ENCODE assay signal across 9 mouse cellular contexts in genomic region chr14:74846668-74847067, GRCm38 (mm10).
DNase-seq lines count a peak whose midpoint lies in the region; ATAC-seq and TF ChIP-seq lines count a peak whose summit lies in the region.
"Had no signal": no experiment of that assay in that cellular context is flagged by ENCODE, and none has a peak within 500 bp of the region (broad histone marks: within the 10 kb centered on the region; RNA-seq: fewer than 3 reads in every experiment).

No protein-coding gene starts in this region.

- no peak overlapping the region for H3K4me3 ChIP-seq in hindbrain, embryonic 14.5 days (replicated peaks; ENCODE audit: low read length)
- no peak overlapping the region for H3K4me3 ChIP-seq in hindbrain, embryonic 11.5 days (ENCODE audit: low read depth, low read length)
- no peak overlapping the region for H3K4me3 ChIP-seq in forebrain, embryonic 16.5 days (replicated peaks; ENCODE audit: low read length)
- H3K4me3 ChIP-seq in olfactory bulb, adult 2 months (ENCODE audit: insufficient read depth, low read depth, low read length), result no peak overlapping the region
- H3K4me3 ChIP-seq: gastrocnemius, adult 2 months had no signal

- 61% methylated on average over 5 of the region's 5 CpGs for WGBS in hindbrain, embryonic 14.5 days
- 81% methylated on average over 5 of the region's 5 CpGs for WGBS in hindbrain, embryonic 11.5 days
- WGBS in forebrain, embryonic 16.5 days, result 11% methylated on average over 5 of the region's 5 CpGs
- 37% methylated on average over 5 of the region's 5 CpGs for WGBS in olfactory bulb, adult 2 months

- H3K27ac ChIP-seq in hindbrain, embryonic 14.5 days, result peak overlapping the region; percentile 41
- no peak overlapping the region for H3K27ac ChIP-seq in hindbrain, embryonic 11.5 days (ENCODE audit: low read depth, low read length)
- peak overlapping the region; percentile 66 for H3K27ac ChIP-seq in forebrain, embryonic 16.5 days (ENCODE audit: low read length)
- H3K27ac ChIP-seq in olfactory bulb, adult 2 months (ENCODE audit: insufficient read depth, low read depth, low read length), result peak overlapping the region; percentile 37; the same call in 1 of the 2 replicates
- H3K27ac ChIP-seq: gastrocnemius, adult 2 months had no signal

- no peaks in the 10 kb centered on the region for H3K9me3 ChIP-seq in hindbrain, embryonic 14.5 days (ENCODE audit: control insufficient read depth, low read length)
- no peaks in the 10 kb centered on the region for H3K9me3 ChIP-seq in hindbrain, embryonic 11.5 days (ENCODE audit: control insufficient read depth, low read length)
- H3K9me3 ChIP-seq in forebrain, embryonic 16.5 days (ENCODE audit: control insufficient read depth, low read length), result no peaks in the 10 kb centered on the region

- DNase-seq in hindbrain, embryonic 14.5 days (ENCODE audit: low spot score), result no peak
- DNase-seq in hindbrain, embryonic 11.5 days (ENCODE audit: low spot score), result no peak
- DNase-seq in right cerebral cortex, postnatal 10 days (ENCODE audit: low spot score in 2 of 2), result peak; percentile 42 to 58
- no peak for DNase-seq in right cerebral cortex, adult 2 months (ENCODE audit: low spot score in 2 of 2)
- no peak for DNase-seq in spleen, postnatal 14 days (ENCODE audit: low spot score in 2 of 2)
- DNase-seq: cerebellum, adult 18-20 months; gastrocnemius, adult 2 months had no signal

- TF ChIP-seq POLR2A in olfactory bulb, adult 2 months (IDR thresholded peaks at IDR 0.05; ENCODE audit: insufficient read depth, low read depth, low read length), result no peak

- TF ChIP-seq CTCF in olfactory bulb, adult 2 months (IDR thresholded peaks at IDR 0.05; ENCODE audit: insufficient read depth, low read depth, low read length), result no peak

- no peaks in the 10 kb centered on the region for H3K36me3 ChIP-seq in hindbrain, embryonic 14.5 days (replicated peaks; ENCODE audit: control insufficient read depth, insufficient read depth)
- H3K36me3 ChIP-seq in hindbrain, embryonic 11.5 days (ENCODE audit: control insufficient read depth, insufficient read depth, low read length), result no peaks in the 10 kb centered on the region
- no peaks in the 10 kb centered on the region for H3K36me3 ChIP-seq in forebrain, embryonic 16.5 days (ENCODE audit: control insufficient read depth, insufficient read depth)

- H3K27me3 ChIP-seq in hindbrain, embryonic 14.5 days (ENCODE audit: control insufficient read depth, insufficient read depth, low read length), result no peaks in the 10 kb centered on the region
- H3K27me3 ChIP-seq in hindbrain, embryonic 11.5 days (ENCODE audit: control insufficient read depth, insufficient read depth, low read length), result no peaks in the 10 kb centered on the region
- H3K27me3 ChIP-seq in forebrain, embryonic 16.5 days (replicated peaks; ENCODE audit: control insufficient read depth, insufficient read depth, low read length), result no peaks in the 10 kb centered on the region

- peaks cover 23% of the 10 kb centered on the region for H3K4me1 ChIP-seq in hindbrain, embryonic 14.5 days (replicated peaks; ENCODE audit: control insufficient read depth, insufficient read depth, low read length)
- H3K4me1 ChIP-seq in hindbrain, embryonic 11.5 days (replicated peaks; ENCODE audit: control insufficient read depth, insufficient read depth, low read length), result no peaks in the 10 kb centered on the region
- peaks cover 12% of the 10 kb centered on the region for H3K4me1 ChIP-seq in forebrain, embryonic 16.5 days (replicated peaks; ENCODE audit: control insufficient read depth, insufficient read depth, low read length)
- H3K4me1 ChIP-seq in olfactory bulb, adult 2 months (ENCODE audit: control insufficient read depth, insufficient read depth, low read length), result peaks cover 9% of the 10 kb centered on the region

- H3K9ac ChIP-seq in hindbrain, embryonic 14.5 days, result 0 out of 2 replicates have a peak overlapping the region, but pooled peaks have one; percentile 11
- no peak overlapping the region for H3K9ac ChIP-seq in hindbrain, embryonic 11.5 days (ENCODE audit: low read depth, low read length)
- no peak overlapping the region for H3K9ac ChIP-seq in forebrain, embryonic 16.5 days (replicated peaks; ENCODE audit: low read depth, low read length)

- no peak overlapping the region for H3K4me2 ChIP-seq in hindbrain, embryonic 14.5 days (replicated peaks)
- H3K4me2 ChIP-seq in hindbrain, embryonic 11.5 days (replicated peaks; ENCODE audit: low read depth, low read length), result no peak overlapping the region
- no peak overlapping the region for H3K4me2 ChIP-seq in forebrain, embryonic 16.5 days (ENCODE audit: low read length)

- ATAC-seq in hindbrain, embryonic 14.5 days (ENCODE audit: low FRiP score), result no peak
- no peak for ATAC-seq in hindbrain, embryonic 11.5 days (ENCODE audit: low FRiP score)
- peak; percentile 43; the same call in 1 of the 2 replicates for ATAC-seq in forebrain, embryonic 16.5 days

Comparison
In these comparisons a context has a peak if more than half of its experiments do, and no peak if none do; other contexts are left out.
1. DNase-seq: peak in right cerebral cortex, postnatal 10 days (2 of 2); none in hindbrain, embryonic 14.5 days (single experiment), hindbrain, embryonic 11.5 days (single experiment), right cerebral cortex, adult 2 months (0 of 2) and spleen, postnatal 14 days (0 of 2).